Mouse (Mus musculus): ENCODE measurements at regions not wholly inside any gene's neighbourhood (a gene's known extent, or its start where the extent isn't known, plus 50 kb on each side); places are given as distances from the start of the nearest gene placed in this dataset.

- no peak overlapping the region for H3K4me3 ChIP-seq (ENCODE audit: insufficient read depth, low read depth, low read length)
- TF ChIP-seq POLR2A (IDR thresholded peaks at IDR 0.05; ENCODE audit: insufficient read depth, low read depth, low read length), result no peak
- no peak for TF ChIP-seq CTCF (IDR thresholded peaks at IDR 0.05; ENCODE audit: insufficient read depth, low read depth, low read length)
- WGBS, result 52% methylated on average over 7 of the region's 7 CpGs
- H3K4me1 ChIP-seq (ENCODE audit: control insufficient read depth, insufficient read depth, low read length), result no peaks in the 10 kb centered on the region
- H3K27ac ChIP-seq (ENCODE audit: insufficient read depth, low read depth, low read length), result 0 out of 2 replicates have a peak overlapping the region, but pooled peaks have one; percentile 21
Observed at GRCm38 (mm10) chr13:46350075-46350747, 68.0 kb upstream of the Rbm24 start.

GRCm38 (mm10) chr13:46355306-46355705 lies 62.9 kb upstream of the Rbm24 start:
- H3K27ac ChIP-seq (ENCODE audit: insufficient read depth, low read depth, low read length), result no peak overlapping the region
- TF ChIP-seq POLR2A (IDR thresholded peaks at IDR 0.05; ENCODE audit: insufficient read depth, low read depth, low read length), result no peak
- no peak for TF ChIP-seq CTCF (IDR thresholded peaks at IDR 0.05; ENCODE audit: insufficient read depth, low read depth, low read length)
- no peaks in the 10 kb centered on the region for H3K4me1 ChIP-seq (ENCODE audit: control insufficient read depth, insufficient read depth, low read length)
- no peak overlapping the region for H3K4me3 ChIP-seq (ENCODE audit: insufficient read depth, low read depth, low read length)
- 45% methylated on average over 3 of the region's 3 CpGs for WGBS

GRCm38 (mm10) chr13:46355975-46356374 lies 62.3 kb upstream of the Rbm24 start:
- Histone ChIP-seq H3K4me3 (ENCODE audit: insufficient read depth, low read depth, low read length) (no peak overlapping the region), H3K27ac (ENCODE audit: insufficient read depth, low read depth, low read length) (no peak overlapping the region), H3K4me1 (ENCODE audit: control insufficient read depth, insufficient read depth, low read length) (no peaks in the 10 kb centered on the region; the same call in 1 of the 2 replicates)
- 49% methylated on average over 1 of the region's 1 CpGs for WGBS
- TF ChIP-seq POLR2A (IDR thresholded peaks at IDR 0.05; ENCODE audit: insufficient read depth, low read depth, low read length) (no peak), CTCF (IDR thresholded peaks at IDR 0.05; ENCODE audit: insufficient read depth, low read depth, low read length) (no peak)

GRCm38 (mm10) chr13:46357037-46357436 lies 61.2 kb upstream of the Rbm24 start:
- no peaks in the 10 kb centered on the region; the same call in 1 of the 2 replicates for H3K4me1 ChIP-seq (ENCODE audit: control insufficient read depth, insufficient read depth, low read length)
- 95% methylated on average over 9 of the region's 9 CpGs for WGBS
- no peak overlapping the region for H3K27ac ChIP-seq (ENCODE audit: insufficient read depth, low read depth, low read length)
- no peak overlapping the region for H3K4me3 ChIP-seq (ENCODE audit: insufficient read depth, low read depth, low read length)
- no peak for TF ChIP-seq POLR2A (IDR thresholded peaks at IDR 0.05; ENCODE audit: insufficient read depth, low read depth, low read length)
- TF ChIP-seq CTCF (IDR thresholded peaks at IDR 0.05; ENCODE audit: insufficient read depth, low read depth, low read length), result no peak

GRCm38 (mm10) chr13:46360495-46361120 lies 57.6 kb upstream of the Rbm24 start:
- Histone ChIP-seq H3K4me3 (ENCODE audit: insufficient read depth, low read depth, low read length) (no peak overlapping the region), H3K27ac (ENCODE audit: insufficient read depth, low read depth, low read length) (no peak overlapping the region), H3K4me1 (ENCODE audit: control insufficient read depth, insufficient read depth, low read length) (no peaks in the 10 kb centered on the region; the same call in 1 of the 2 replicates)
- TF ChIP-seq CTCF (IDR thresholded peaks at IDR 0.05; ENCODE audit: insufficient read depth, low read depth, low read length), result no peak
- no peak for TF ChIP-seq POLR2A (IDR thresholded peaks at IDR 0.05; ENCODE audit: insufficient read depth, low read depth, low read length)
- WGBS, result 69% methylated on average over 12 of the region's 12 CpGs

GRCm38 (mm10) chr13:46363456-46364201 lies 54.6 kb upstream of the Rbm24 start:
- 90% methylated on average over 13 of the region's 13 CpGs for WGBS
- H3K4me1 ChIP-seq (ENCODE audit: control insufficient read depth, insufficient read depth, low read length), result no peaks in the 10 kb centered on the region; the same call in 1 of the 2 replicates
- H3K27ac ChIP-seq (ENCODE audit: insufficient read depth, low read depth, low read length), result no peak overlapping the region
- TF ChIP-seq CTCF (IDR thresholded peaks at IDR 0.05; ENCODE audit: insufficient read depth, low read depth, low read length), result no peak
- no peak for TF ChIP-seq POLR2A (IDR thresholded peaks at IDR 0.05; ENCODE audit: insufficient read depth, low read depth, low read length)
- no peak overlapping the region for H3K4me3 ChIP-seq (ENCODE audit: insufficient read depth, low read depth, low read length)

- Histone ChIP-seq H3K27ac (ENCODE audit: insufficient read depth, low read depth, low read length) (no peak overlapping the region), H3K4me3 (ENCODE audit: insufficient read depth, low read depth, low read length) (no peak overlapping the region), H3K4me1 (ENCODE audit: control insufficient read depth, insufficient read depth, low read length) (no peaks in the 10 kb centered on the region; the same call in 1 of the 2 replicates)
- WGBS, result 84% methylated on average over 7 of the region's 7 CpGs
- TF ChIP-seq POLR2A (IDR thresholded peaks at IDR 0.05; ENCODE audit: insufficient read depth, low read depth, low read length) (no peak), CTCF (IDR thresholded peaks at IDR 0.05; ENCODE audit: insufficient read depth, low read depth, low read length) (no peak)
Observed at GRCm38 (mm10) chr13:46364202-46364912, 53.9 kb upstream of the Rbm24 start.

GRCm38 (mm10) chr13:46365292-46365691 lies 52.9 kb upstream of the Rbm24 start:
- TF ChIP-seq CTCF (IDR thresholded peaks at IDR 0.05; ENCODE audit: insufficient read depth, low read depth, low read length) (no peak), POLR2A (IDR thresholded peaks at IDR 0.05; ENCODE audit: insufficient read depth, low read depth, low read length) (no peak)

More at GRCm38 (mm10) chr13:46365292-46365691, 52.9 kb upstream of the Rbm24 start:
- H3K4me1 ChIP-seq (ENCODE audit: control insufficient read depth, insufficient read depth, low read length), result no peaks in the 10 kb centered on the region; the same call in 1 of the 2 replicates
- no peak overlapping the region for H3K27ac ChIP-seq (ENCODE audit: insufficient read depth, low read depth, low read length)
- H3K4me3 ChIP-seq (ENCODE audit: insufficient read depth, low read depth, low read length), result no peak overlapping the region
- whole genome bisulfite sequencing, result 97% methylated on average over 2 of the region's 2 CpGs
